Mouse (Mus musculus) liver, embryonic 15.5 days (tissue): ENCODE results near the gene Zbed4. TPM values are rescaled to one million over a fixed set of nuclear protein-coding genes. Genes with fewer than 3 reads are reported as not detected.
A peak's percentile ranks its signal among the peaks of the same experiment; 100 is the strongest.
"Not testable (repeated sequence)": the region's sequence is repeated elsewhere in the genome, so short reads cannot be mapped to it uniquely, and the experiment has no call there.

Experiments
- ATAC-seq: fragments of 200-750 bp; cut with Nextera tagmentation; 2 replicates; pipeline ENCODE4 v1.8.0; 2017; ENCODE audit warnings: moderate number of reproducible peaks, mild to moderate bottlenecking, moderate library complexity; ENCODE audit not compliant: insufficient read depth
- H3K27ac ChIP-seq: fragments of 300-500 bp; sonication (generic); replicated peaks from 2 replicates; pipeline ENCODE4 v1.5.1; 2015; ENCODE audit warnings: mild to moderate bottlenecking, inconsistent platforms
- H3K27me3 ChIP-seq: fragments of 300-500 bp; sonication (generic); 2 replicates; pipeline ENCODE4 v1.6.1; 2015; ENCODE audit warnings: mild to moderate bottlenecking, inconsistent platforms
- H3K36me3 ChIP-seq: fragments of 300-500 bp; sonication (generic); replicated peaks from 2 replicates; pipeline ENCODE4 v1.6.1; 2015; ENCODE audit warnings: moderate library complexity, mild to moderate bottlenecking, inconsistent platforms
- H3K4me1 ChIP-seq: fragments of 300-500 bp; sonication (generic); replicated peaks from 2 replicates; pipeline ENCODE4 v1.6.1; 2015; ENCODE audit warnings: inconsistent platforms
- H3K4me2 ChIP-seq: fragments of 300-500 bp; sonication (generic); 2 replicates; pipeline ENCODE4 v1.6.1; 2015; ENCODE audit warnings: moderate library complexity, mild to moderate bottlenecking, inconsistent platforms
- H3K4me3 ChIP-seq: fragments of 300-500 bp; sonication (generic); replicated peaks from 2 replicates; pipeline ENCODE4 v1.5.1; 2015; ENCODE audit warnings: mild to moderate bottlenecking, inconsistent platforms
- H3K9ac ChIP-seq: fragments of 300-500 bp; sonication (generic); 2 replicates; pipeline ENCODE4 v1.6.1; 2015; ENCODE audit warnings: moderate library complexity, mild to moderate bottlenecking, inconsistent platforms
- H3K9me3 ChIP-seq: fragments of 300-500 bp; sonication (generic); replicated peaks from 2 replicates; pipeline ENCODE4 v1.6.1; 2016; ENCODE audit warnings: inconsistent platforms
- WGBS: fragments of 180-500 bp; shearing (Covaris S2); methylation state at CpG from one replicate; pipeline ENCODE4 v1.1.7; 2015; ENCODE audit warnings: mixed read lengths; ENCODE audit not compliant: insufficient replicate concordance; 5-methylcytosine and 5-hydroxymethylcytosine counted together
- polyA plus RNA-seq: library from polyadenylated mRNA; unstranded; fragments of >200 nt; fragmentation: Nextera tagmentation; extraction: Ambion mirVana; gene quantifications from 2 replicates; pipeline ENCODE4 v1.2.1, GENCODE M21; 2015

Gene Zbed4
- polyA plus RNA-seq, 1 experiment from 2014 or later = 10.6 TPM

GRCm38 (mm10) chr15:88810369-88810768 is 58.9 kb downstream of the Zbed4 start:
- whole genome bisulfite sequencing = 72% methylated on average over 2 of the region's 2 CpGs
- Histone ChIP-seq H3K27me3 (no peaks in the 10 kb centered on the region), H3K9me3 (no peaks in the 10 kb centered on the region), H3K4me3 (no peak overlapping the region), H3K9ac (no peak overlapping the region), H3K4me2 (no peak overlapping the region), H3K36me3 (peaks cover 36% of the 10 kb centered on the region), H3K27ac (no peak overlapping the region), H3K4me1 (0 out of 2 replicates have a peak, but pooled peaks cover under 1% of the 10 kb centered on the region)
- ATAC-seq = no peak

DNA sequence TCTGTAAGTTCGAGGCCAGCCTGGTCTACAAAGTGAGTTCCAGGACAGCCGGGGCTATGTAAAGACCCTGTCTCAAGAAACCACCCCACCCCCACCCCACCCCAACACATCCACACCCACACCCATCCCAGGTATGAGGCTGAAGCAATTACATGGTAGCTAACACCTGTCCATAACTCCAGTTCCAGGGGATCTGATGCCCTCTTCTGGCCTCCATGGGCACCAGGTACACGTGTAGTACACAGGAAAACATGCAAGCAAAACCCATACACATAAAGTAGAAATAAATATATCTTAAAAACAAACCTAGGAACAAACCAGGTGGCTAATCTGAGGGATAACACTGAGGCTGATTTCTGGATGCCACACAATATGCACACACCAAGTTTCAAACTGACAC is 61.8 kb downstream of the Zbed4 start:
- no peak overlapping the region for H3K4me2 ChIP-seq
- no peaks in the 10 kb centered on the region for H3K9me3 ChIP-seq
- H3K27ac ChIP-seq = no peak overlapping the region
- no peak for ATAC-seq
- no peaks in the 10 kb centered on the region for H3K27me3 ChIP-seq
- WGBS = 76% methylated on average over 3 of the region's 3 CpGs
- peaks cover 6% of the 10 kb centered on the region for H3K4me1 ChIP-seq
- no peak overlapping the region for H3K9ac ChIP-seq
- H3K36me3 ChIP-seq = peaks cover 27% of the 10 kb centered on the region
- H3K4me3 ChIP-seq = no peak overlapping the region

DNA sequence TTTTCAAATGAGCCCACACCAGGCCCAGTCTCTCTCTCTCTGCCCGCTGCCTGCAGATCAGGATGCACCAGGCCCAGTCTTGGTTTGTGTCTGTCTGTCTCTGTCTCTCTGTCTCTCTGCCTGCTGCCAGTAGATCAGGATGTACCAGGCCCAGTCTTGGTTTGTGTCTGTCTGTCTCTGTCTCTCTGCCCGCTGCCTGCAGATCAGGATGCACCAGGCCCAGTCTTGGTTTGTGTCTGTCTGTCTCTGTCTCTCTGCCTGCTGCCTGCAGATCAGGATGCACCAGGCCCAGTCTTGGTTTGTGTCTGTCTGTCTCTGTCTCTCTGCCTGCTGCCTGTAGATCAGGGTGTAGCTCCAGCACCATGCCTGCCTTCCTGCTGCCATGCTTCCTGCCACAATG is 62.4 kb downstream of the Zbed4 start:
- not testable (repeated sequence) for H3K27me3 ChIP-seq, H3K9me3 ChIP-seq, H3K4me1 ChIP-seq, ATAC-seq, H3K9ac ChIP-seq, H3K4me2 ChIP-seq, H3K27ac ChIP-seq, H3K4me3 ChIP-seq
- 81% methylated on average over 2 of the region's 2 CpGs for WGBS
- peaks cover 27% of the 10 kb centered on the region for H3K36me3 ChIP-seq

DNA sequence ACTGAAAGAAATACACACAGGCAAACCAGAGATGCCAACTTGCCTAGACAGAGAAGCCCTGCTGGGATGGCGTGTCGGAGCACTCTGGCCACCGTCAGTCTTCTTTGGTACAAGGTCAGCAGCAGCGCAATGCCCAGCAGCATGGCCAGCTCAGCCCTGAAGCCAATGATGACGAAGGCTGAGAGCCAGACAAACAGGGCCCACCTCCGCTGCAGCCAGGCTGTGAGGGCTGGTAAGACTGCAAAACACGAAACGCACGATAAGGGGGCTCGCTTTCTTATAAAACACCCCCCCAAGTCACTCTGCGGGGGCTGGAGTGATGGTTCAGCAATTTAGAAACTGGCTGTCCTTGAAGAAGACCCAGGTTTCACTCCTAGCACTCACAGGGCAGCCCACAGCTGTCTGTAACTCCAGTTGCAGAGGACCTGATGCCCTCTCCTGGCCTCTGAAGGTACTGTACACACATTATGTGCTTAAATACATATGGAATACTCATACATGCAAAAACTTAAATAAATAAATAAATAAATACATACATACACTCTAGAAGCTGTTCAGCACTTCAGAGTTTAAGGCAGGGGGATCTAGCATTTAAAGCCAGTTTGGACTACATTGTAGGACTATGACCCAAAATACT is 63.1 kb downstream of the Zbed4 start:
- 91% methylated on average over 11 of the region's 11 CpGs for WGBS
- H3K4me1 ChIP-seq = peaks cover 10% of the 10 kb centered on the region
- no peak overlapping the region for H3K4me2 ChIP-seq
- no peaks in the 10 kb centered on the region for H3K27me3 ChIP-seq
- H3K27ac ChIP-seq = no peak overlapping the region
- H3K9ac ChIP-seq = no peak overlapping the region
- no peaks in the 10 kb centered on the region for H3K9me3 ChIP-seq
- H3K36me3 ChIP-seq = peaks cover 27% of the 10 kb centered on the region
- no peak overlapping the region for H3K4me3 ChIP-seq
- no peak for ATAC-seq

- Histone ChIP-seq H3K9ac (no peak overlapping the region), H3K36me3 (peaks cover 27% of the 10 kb centered on the region), H3K4me1 (peaks cover 14% of the 10 kb centered on the region), H3K4me2 (no peak overlapping the region), H3K4me3 (no peak overlapping the region), H3K9me3 (no peaks in the 10 kb centered on the region), H3K27me3 (no peaks in the 10 kb centered on the region), H3K27ac (no peak overlapping the region)
- no peak for ATAC-seq
- WGBS = 36% methylated on average over 6 of the region's 6 CpGs
These were observed 63.8 kb downstream of the Zbed4 start for GRCm38 (mm10) chr15:88815196-88815700.

DNA sequence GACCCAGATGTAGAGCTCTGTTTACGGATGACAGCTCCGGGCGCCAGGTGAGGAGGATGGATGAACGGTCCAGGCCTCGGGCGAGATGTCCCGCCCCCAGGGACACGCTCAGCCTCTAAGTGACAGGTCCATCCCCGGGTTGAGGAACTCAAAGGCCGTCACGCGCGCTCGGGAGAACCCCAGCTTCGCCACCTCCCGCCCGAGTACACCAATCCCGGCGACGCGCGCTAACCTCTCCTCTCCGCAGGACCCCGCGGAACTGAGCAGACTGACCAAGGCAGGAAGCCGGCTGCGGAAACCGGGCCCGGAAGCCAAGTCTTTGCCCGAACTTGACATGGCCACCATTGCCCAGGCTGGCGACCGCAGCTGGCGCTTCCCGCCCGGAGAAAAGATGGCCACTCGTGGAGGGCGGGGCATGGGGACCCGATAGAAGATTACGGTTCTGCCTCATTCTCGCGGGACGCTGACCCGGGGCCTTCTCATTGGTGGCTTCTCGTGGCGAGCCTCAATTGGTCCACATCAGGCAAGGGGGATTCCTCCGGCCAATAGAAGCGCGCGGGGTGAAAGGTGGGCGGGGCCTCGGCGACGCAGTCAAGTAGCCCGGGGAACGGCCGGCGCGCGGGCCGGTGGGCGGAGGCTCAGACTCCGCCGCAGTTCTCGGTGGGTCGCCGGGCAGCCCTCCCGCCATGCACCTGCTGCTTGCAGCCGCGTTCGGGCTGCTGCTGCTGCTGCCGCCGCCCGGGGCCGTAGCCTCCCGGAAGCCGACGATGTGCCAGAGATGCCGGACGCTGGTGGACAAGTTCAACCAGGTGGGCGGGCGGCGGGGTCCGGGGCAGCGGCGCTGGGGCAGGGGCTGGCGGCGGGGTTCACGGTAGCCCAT is 67.8 kb downstream of the Zbed4 start, which contains the start of the genes Alg12 and Creld2:
TSS of gene Alg12 (minus strand) at position 293 of the 880 bp plus-strand sequence.
TSS of gene Creld2 (plus strand) at position 621 of the 880 bp plus-strand sequence.
- WGBS = under 1% methylated on average over 88 of the region's 88 CpGs
- Histone ChIP-seq H3K36me3 (peaks cover 40% of the 10 kb centered on the region), H3K4me1 (peaks cover 28% of the 10 kb centered on the region), H3K9ac (peak within 1 kb of the TSS; percentile 89), H3K4me2 (peak within 1 kb of the TSS; percentile 96), H3K27ac (peak within 1 kb of the TSS; percentile 82), H3K9me3 (no peaks in the 10 kb centered on the region), H3K27me3 (no peaks in the 10 kb centered on the region), H3K4me3 (peak within 1 kb of the TSS; percentile 81)
- ATAC-seq = peak; percentile 98

- H3K36me3 ChIP-seq = peaks cover 40% of the 10 kb centered on the region
- ATAC-seq = no peak
- no peak overlapping the region for H3K27ac ChIP-seq
These were observed 68.4 kb downstream of the Zbed4 start for GRCm38 (mm10) chr15:88819906-88820303.

GRCm38 (mm10) chr15:88821403-88821802 is 69.9 kb downstream of the Zbed4 start:
- Histone ChIP-seq H3K4me3 (no peak overlapping the region), H3K36me3 (peaks cover 41% of the 10 kb centered on the region), H3K27me3 (no peaks in the 10 kb centered on the region), H3K4me2 (no peak overlapping the region), H3K9ac (no peak overlapping the region), H3K9me3 (no peaks in the 10 kb centered on the region), H3K4me1 (peaks cover 26% of the 10 kb centered on the region), H3K27ac (no peak overlapping the region)
- 75% methylated on average over 7 of the region's 7 CpGs for WGBS
- no peak for ATAC-seq

More at GRCm38 (mm10) chr15:88819906-88820303, 68.4 kb downstream of the Zbed4 start:
- H3K4me1 ChIP-seq = peaks cover 28% of the 10 kb centered on the region
- H3K9me3 ChIP-seq = no peaks in the 10 kb centered on the region
- peak overlapping the region; percentile 89 for H3K9ac ChIP-seq
- H3K4me3 ChIP-seq = peak overlapping the region; percentile 81
- no peaks in the 10 kb centered on the region for H3K27me3 ChIP-seq
- H3K4me2 ChIP-seq = peak overlapping the region; percentile 96
- 1% methylated on average over 23 of the region's 23 CpGs for WGBS

- no peak for ATAC-seq
- Histone ChIP-seq H3K27me3 (no peaks in the 10 kb centered on the region), H3K4me2 (no peak overlapping the region), H3K4me1 (peaks cover 26% of the 10 kb centered on the region), H3K36me3 (peaks cover 41% of the 10 kb centered on the region), H3K27ac (no peak overlapping the region), H3K4me3 (no peak overlapping the region), H3K9me3 (no peaks in the 10 kb centered on the region), H3K9ac (no peak overlapping the region)
- 79% methylated on average over 7 of the region's 7 CpGs for WGBS
These were observed 71.1 kb downstream of the Zbed4 start for GRCm38 (mm10) chr15:88822513-88822912.

- H3K9me3 ChIP-seq = no peaks in the 10 kb centered on the region
- H3K4me1 ChIP-seq = peaks cover 21% of the 10 kb centered on the region
- no peak overlapping the region for H3K27ac ChIP-seq
- H3K9ac ChIP-seq = no peak overlapping the region
- WGBS = 84% methylated on average over 5 of the region's 5 CpGs
- no peaks in the 10 kb centered on the region for H3K27me3 ChIP-seq
- H3K4me2 ChIP-seq = no peak overlapping the region
- no peak for ATAC-seq
- peaks cover 41% of the 10 kb centered on the region for H3K36me3 ChIP-seq
- H3K4me3 ChIP-seq = no peak overlapping the region
These were observed 71.9 kb downstream of the Zbed4 start for GRCm38 (mm10) chr15:88823376-88823775.

DNA sequence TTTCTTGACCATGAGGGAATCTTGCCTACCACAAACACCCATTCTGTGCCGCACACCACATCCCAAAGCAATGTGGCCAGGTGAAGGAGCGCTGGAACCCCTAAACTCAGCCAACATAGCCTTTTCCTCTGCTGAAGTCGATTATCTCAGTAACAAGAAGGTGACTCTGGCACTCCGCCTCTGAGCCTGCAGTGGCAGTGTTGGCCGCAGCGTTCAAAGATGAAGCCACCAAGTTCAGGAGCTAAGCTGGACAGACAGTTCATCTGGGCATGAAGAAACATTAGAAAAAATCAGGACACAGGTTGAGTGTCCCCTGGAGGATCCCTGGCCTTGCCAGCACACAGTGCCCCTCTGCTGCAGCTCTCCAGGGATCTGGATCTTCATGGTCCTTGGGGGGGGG is 76.0 kb downstream of the Zbed4 start:
- Histone ChIP-seq H3K9me3 (no peaks in the 10 kb centered on the region), H3K4me1 (peaks cover 10% of the 10 kb centered on the region; the same call in 1 of the 2 replicates), H3K27ac (no peak overlapping the region), H3K27me3 (no peaks in the 10 kb centered on the region), H3K4me3 (no peak overlapping the region), H3K36me3 (peaks cover 32% of the 10 kb centered on the region), H3K9ac (no peak overlapping the region), H3K4me2 (no peak overlapping the region)
- 77% methylated on average over 6 of the region's 6 CpGs for WGBS
- no peak for ATAC-seq
